Mouse (Mus musculus) embryonic facial prominence, embryonic 13.5 days (tissue): ENCODE data around the gene Zfp82. TPM values are rescaled to one million over a fixed set of nuclear protein-coding genes. Genes with fewer than 3 reads are reported as not detected.

Experiments used
- ATAC-seq: fragments of 200-750 bp; cut with Nextera tagmentation; 2 replicates; pipeline ENCODE4 v1.8.0; 2017; ENCODE audit warnings: low read depth; ENCODE audit not compliant: insufficient number of reproducible peaks, insufficient read depth, low FRiP score, low TSS enrichment
- H3K27ac ChIP-seq: fragments of 300-500 bp; sonication (generic); 2 replicates; pipeline ENCODE4 v1.5.1; 2015; ENCODE audit warnings: moderate library complexity, mild to moderate bottlenecking, inconsistent platforms
- H3K27me3 ChIP-seq: fragments of 300-500 bp; sonication (generic); 2 replicates; pipeline ENCODE4 v1.6.1; 2015; ENCODE audit warnings: mild to moderate bottlenecking, inconsistent platforms
- H3K36me3 ChIP-seq: fragments of 300-500 bp; sonication (generic); 2 replicates; pipeline ENCODE4 v1.6.1; 2015; ENCODE audit warnings: mild to moderate bottlenecking, inconsistent platforms
- H3K4me1 ChIP-seq: fragments of 300-500 bp; sonication (generic); 2 replicates; pipeline ENCODE4 v1.6.1; 2015; ENCODE audit warnings: inconsistent platforms
- H3K4me2 ChIP-seq: fragments of 300-500 bp; sonication (generic); 2 replicates; pipeline ENCODE4 v1.6.1; 2015; ENCODE audit warnings: moderate library complexity, mild to moderate bottlenecking, inconsistent platforms
- H3K4me3 ChIP-seq: fragments of 300-500 bp; sonication (generic); 2 replicates; pipeline ENCODE4 v1.5.1; 2015; ENCODE audit warnings: mild to moderate bottlenecking, inconsistent platforms
- H3K9ac ChIP-seq: fragments of 300-500 bp; sonication (generic); 2 replicates; pipeline ENCODE4 v1.6.1; 2015; ENCODE audit warnings: mild to moderate bottlenecking, inconsistent platforms
- H3K9me3 ChIP-seq: fragments of 300-500 bp; sonication (generic); 2 replicates; pipeline ENCODE4 v1.6.1; 2016; ENCODE audit warnings: inconsistent platforms
- WGBS: fragments of 180-500 bp; shearing (Covaris S2); methylation state at CpG from one replicate; pipeline ENCODE4 v1.1.7; 2015; ENCODE audit warnings: mixed read lengths; 5-methylcytosine and 5-hydroxymethylcytosine counted together
- microRNA-seq: library from miRNA; unstranded; fragments of <30 nt; microRNA quantifications from one replicate; pipeline ENCODE4, GENCODE M21; 2016
- polyA plus RNA-seq: library from polyadenylated mRNA; unstranded; fragments of >200 nt; fragmentation: Nextera tagmentation; extraction: Ambion mirVana; gene quantifications from 2 replicates; pipeline ENCODE4 v1.2.1, GENCODE M21; 2015

The Zfp82 gene
- polyA plus RNA-seq, 1 experiment from 2014 or later = 10.8 TPM

GRCm38 (mm10) chr7:30009321-30010085, 63.2 kb downstream of the Zfp82 start:
- H3K9me3 ChIP-seq = no peaks in the 10 kb centered on the region
- no peak for ATAC-seq
- no peaks in the 10 kb centered on the region for H3K27me3 ChIP-seq
- peaks cover 35% of the 10 kb centered on the region for H3K36me3 ChIP-seq
- 57% methylated on average over 21 of the region's 21 CpGs for WGBS
- H3K4me1 ChIP-seq = peaks cover 46% of the 10 kb centered on the region
- H3K4me2 ChIP-seq = 0 out of 2 replicates have a peak overlapping the region, but pooled peaks have one; percentile 16
- H3K4me3 ChIP-seq = no peak overlapping the region
- peak overlapping the region; percentile 87 for H3K27ac ChIP-seq
- peak overlapping the region; percentile 44; the same call in 1 of the 2 replicates for H3K9ac ChIP-seq

GRCm38 (mm10) chr7:30008020-30008690, 64.5 kb downstream of the Zfp82 start:
- peak overlapping the region; percentile 51 for H3K9ac ChIP-seq
- peaks cover 46% of the 10 kb centered on the region for H3K4me1 ChIP-seq
- H3K36me3 ChIP-seq = peaks cover 25% of the 10 kb centered on the region
- no peak overlapping the region for H3K4me3 ChIP-seq
- no peaks in the 10 kb centered on the region for H3K9me3 ChIP-seq
- 43% methylated on average over 6 of the region's 6 CpGs for WGBS
- peak overlapping the region; percentile 87 for H3K27ac ChIP-seq
- ATAC-seq = no peak
- no peaks in the 10 kb centered on the region for H3K27me3 ChIP-seq
- peak overlapping the region; percentile 14 for H3K4me2 ChIP-seq

GRCm38 (mm10) chr7:30007601-30008000, 65.1 kb downstream of the Zfp82 start:
- Histone ChIP-seq H3K4me1 (peaks cover 46% of the 10 kb centered on the region), H3K27me3 (no peaks in the 10 kb centered on the region), H3K9ac (peak overlapping the region; percentile 27; the same call in 1 of the 2 replicates), H3K9me3 (no peaks in the 10 kb centered on the region), H3K27ac (peak overlapping the region; percentile 87), H3K36me3 (peaks cover 27% of the 10 kb centered on the region), H3K4me3 (no peak overlapping the region), H3K4me2 (no peak overlapping the region; the same call in 1 of the 2 replicates)
- ATAC-seq = no peak
- WGBS = 70% methylated on average over 1 of the region's 1 CpGs

Small RNA genes within 50 kb of the gene (microRNA-seq; reads per million reads assigned to microRNA genes)
- gene Gm23368 = not detected

Other genes starting within 250 kb of the Zfp82 start
- 6.3 and 7.4 TPM in 2 replicates for gene Zfp940, start 219.2 kb downstream of the Zfp82 start, polyA plus RNA-seq
- gene Zfp420, start 212.9 kb downstream of the Zfp82 start, polyA plus RNA-seq = 9.3 and 11.7 TPM in 2 replicates
- gene Zfp27, start 166.3 kb downstream of the Zfp82 start, polyA plus RNA-seq = 12.5 and 13.8 TPM in 2 replicates
- gene Zfp383, start 164.7 kb downstream of the Zfp82 start, polyA plus RNA-seq = 6.0 and 8.2 TPM in 2 replicates
- gene Zfp74, start 118.8 kb downstream of the Zfp82 start, polyA plus RNA-seq = 14.9 and 16.0 TPM in 2 replicates
- 13.3 and 17.5 TPM in 2 replicates for gene Zfp568, start 88.9 kb downstream of the Zfp82 start, polyA plus RNA-seq
- gene Zfp14, start 21.5 kb downstream of the Zfp82 start, polyA plus RNA-seq = 5.5 and 7.1 TPM in 2 replicates
- 1.2 and 2.2 TPM in 2 replicates for gene Gm26920, start 17.5 kb upstream of the Zfp82 start, polyA plus RNA-seq
- gene Zfp566, start 17.6 kb upstream of the Zfp82 start, polyA plus RNA-seq = 14.5 and 18.7 TPM in 2 replicates
- gene Zfp260, start 21.9 kb upstream of the Zfp82 start, polyA plus RNA-seq = 149 and 151 TPM in 2 replicates
- gene Zfp382, start 49.0 kb upstream of the Zfp82 start, polyA plus RNA-seq = 11.3 and 19.2 TPM in 2 replicates
- 23.7 and 24.2 TPM in 2 replicates for gene Zfp146, start 96.8 kb upstream of the Zfp82 start, polyA plus RNA-seq
- 3.7 and 4.7 TPM in 2 replicates for gene Cox7a1, start 111.2 kb upstream of the Zfp82 start, polyA plus RNA-seq
- 92.0 and 110 TPM in 2 replicates for gene Capns1, start 125.9 kb upstream of the Zfp82 start, polyA plus RNA-seq
- 180 and 201 TPM in 2 replicates for gene Polr2i, start 159.0 kb upstream of the Zfp82 start, polyA plus RNA-seq
- 213 and 214 TPM in 2 replicates for gene Tbcb, start 159.4 kb upstream of the Zfp82 start, polyA plus RNA-seq
- gene Ovol3, start 162.8 kb upstream of the Zfp82 start, polyA plus RNA-seq = 0.30 TPM in 1 of 2 replicates, not detected in the other
- 0.15 and 0.59 TPM in 2 replicates for gene Thap8, start 207.2 kb upstream of the Zfp82 start, polyA plus RNA-seq
- 6.4 and 8.3 TPM in 2 replicates for gene Wdr62, start 207.5 kb upstream of the Zfp82 start, polyA plus RNA-seq
- gene Clip3, start 218.8 kb upstream of the Zfp82 start, polyA plus RNA-seq = 60.7 and 61.0 TPM in 2 replicates
- 91.8 and 104 TPM in 2 replicates for gene Alkbh6, start 235.8 kb upstream of the Zfp82 start, polyA plus RNA-seq
- gene Syne4, start 241.9 kb upstream of the Zfp82 start, polyA plus RNA-seq = 54.6 and 59.4 TPM in 2 replicates
- gene E130208F15Rik, start 248.8 kb upstream of the Zfp82 start, polyA plus RNA-seq = 5.1 TPM in 1 of 2 replicates, not detected in the other